Mouse (Mus musculus): ENCODE data around the gene Tmx2. TPM values are rescaled to one million over a fixed set of nuclear protein-coding genes. Genes with fewer than 3 reads are reported as not detected.

Gene Tmx2
- polyA plus RNA-seq, 1 experiment from 2014 or later = 119 TPM

DNA sequence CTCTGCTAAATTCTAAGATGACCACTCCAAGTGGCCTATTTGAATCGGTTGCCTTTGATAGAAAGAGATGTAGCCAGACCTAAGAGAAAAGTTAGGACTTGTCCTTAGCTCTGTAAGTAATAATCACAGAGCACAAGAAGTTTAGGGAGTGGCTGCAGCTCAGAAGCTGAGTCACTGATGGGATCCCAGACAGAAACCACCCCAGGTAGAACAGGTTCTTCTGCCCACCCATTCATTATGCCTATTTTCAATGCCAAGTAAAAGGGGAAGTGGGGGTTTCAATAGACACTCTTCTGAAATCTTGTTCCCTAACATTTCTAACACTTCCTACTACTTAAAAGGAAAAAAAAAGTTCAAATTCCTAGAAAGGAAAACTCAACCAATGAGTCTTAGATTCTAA is 26.4 kb upstream of the Tmx2 start:
- Histone ChIP-seq H3K27me3 (ENCODE audit: control insufficient read depth, insufficient read depth, low read length) (no peaks in the 10 kb centered on the region), H3K4me2 (replicated peaks; ENCODE audit: low read depth, low read length) (no peak overlapping the region), H3K9me3 (ENCODE audit: control insufficient read depth, low read depth, low read length) (no peaks in the 10 kb centered on the region), H3K36me3 (ENCODE audit: control insufficient read depth, insufficient read depth, low read length) (peaks cover 40% of the 10 kb centered on the region), H3K9ac (replicated peaks; ENCODE audit: low read depth, low read length) (no peak overlapping the region), H3K4me1 (ENCODE audit: control insufficient read depth, insufficient read depth, low read length) (0 out of 2 replicates have a peak, but pooled peaks cover 4% of the 10 kb centered on the region), H3K27ac (ENCODE audit: low read length) (peak overlapping the region; percentile 63; the same call in 1 of the 2 replicates), H3K4me3 (ENCODE audit: low read depth, low read length) (no peak overlapping the region)
- 0 out of 2 replicates have a peak, but pooled peaks have one; percentile 23 for ATAC-seq (ENCODE audit: insufficient number of reproducible peaks, insufficient read depth, low FRiP score, low read depth)
- 73% methylated on average over 1 of the region's 1 CpGs for WGBS

DNA sequence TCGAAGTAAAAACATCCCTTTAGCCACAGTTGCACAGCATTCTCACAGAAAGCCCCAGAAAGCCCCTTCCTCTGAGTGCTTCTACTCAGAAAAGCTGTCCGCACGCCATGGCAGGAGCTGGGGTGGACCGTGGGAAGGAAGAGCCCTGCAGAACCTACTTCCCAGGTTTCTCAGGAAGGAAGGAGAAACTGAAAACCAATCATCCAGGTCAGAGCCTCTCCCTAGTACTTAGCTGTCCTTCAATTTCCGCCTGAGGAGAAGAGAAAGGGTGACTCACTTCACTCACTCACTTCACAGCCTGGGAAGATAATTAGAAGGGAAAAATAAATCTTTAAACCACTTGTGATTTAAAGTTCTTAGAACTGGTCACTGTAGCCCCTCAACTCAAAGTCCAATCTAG is 25.4 kb upstream of the Tmx2 start:
- Histone ChIP-seq H3K27ac (ENCODE audit: low read length) (peak overlapping the region; percentile 63; the same call in 1 of the 2 replicates), H3K9ac (replicated peaks; ENCODE audit: low read depth, low read length) (no peak overlapping the region), H3K4me3 (ENCODE audit: low read depth, low read length) (no peak overlapping the region), H3K4me1 (ENCODE audit: control insufficient read depth, insufficient read depth, low read length) (0 out of 2 replicates have a peak, but pooled peaks cover 4% of the 10 kb centered on the region), H3K4me2 (replicated peaks; ENCODE audit: low read depth, low read length) (no peak overlapping the region), H3K36me3 (ENCODE audit: control insufficient read depth, insufficient read depth, low read length) (peaks cover 35% of the 10 kb centered on the region), H3K9me3 (ENCODE audit: control insufficient read depth, low read depth, low read length) (no peaks in the 10 kb centered on the region), H3K27me3 (ENCODE audit: control insufficient read depth, insufficient read depth, low read length) (no peaks in the 10 kb centered on the region)
- no peak for ATAC-seq (ENCODE audit: insufficient number of reproducible peaks, insufficient read depth, low FRiP score, low read depth)
- WGBS = 84% methylated on average over 5 of the region's 5 CpGs

DNA sequence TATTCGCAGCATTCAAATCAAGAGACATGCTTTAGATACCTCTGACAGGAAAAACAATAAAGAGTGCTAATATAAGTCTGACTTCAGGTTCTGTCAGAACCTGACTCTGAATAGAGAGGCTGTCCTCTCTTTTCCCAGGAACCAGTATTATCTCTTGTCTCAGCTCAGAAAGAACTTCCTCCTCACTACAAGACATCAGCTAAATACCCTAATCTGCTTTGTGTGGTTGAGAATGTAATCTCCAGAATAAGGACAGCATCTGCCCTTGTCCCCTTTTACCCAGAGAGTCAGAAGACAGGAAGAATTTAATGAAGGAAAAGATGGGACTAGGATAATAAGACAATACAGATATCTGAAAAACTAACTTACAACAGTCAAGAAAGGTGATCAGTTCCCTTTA is 24.6 kb upstream of the Tmx2 start:
- no peak overlapping the region for H3K4me2 ChIP-seq (replicated peaks; ENCODE audit: low read depth, low read length)
- ATAC-seq (ENCODE audit: insufficient number of reproducible peaks, insufficient read depth, low FRiP score, low read depth) = no peak
- H3K4me3 ChIP-seq (ENCODE audit: low read depth, low read length) = no peak overlapping the region
- H3K4me1 ChIP-seq (ENCODE audit: control insufficient read depth, insufficient read depth, low read length) = 0 out of 2 replicates have a peak, but pooled peaks cover 4% of the 10 kb centered on the region
- WGBS = 91% methylated on average over 1 of the region's 1 CpGs
- no peak overlapping the region for H3K9ac ChIP-seq (replicated peaks; ENCODE audit: low read depth, low read length)
- no peaks in the 10 kb centered on the region for H3K9me3 ChIP-seq (ENCODE audit: control insufficient read depth, low read depth, low read length)
- no peaks in the 10 kb centered on the region for H3K27me3 ChIP-seq (ENCODE audit: control insufficient read depth, insufficient read depth, low read length)
- H3K27ac ChIP-seq (ENCODE audit: low read length) = no peak overlapping the region
- H3K36me3 ChIP-seq (ENCODE audit: control insufficient read depth, insufficient read depth, low read length) = peaks cover 30% of the 10 kb centered on the region

DNA sequence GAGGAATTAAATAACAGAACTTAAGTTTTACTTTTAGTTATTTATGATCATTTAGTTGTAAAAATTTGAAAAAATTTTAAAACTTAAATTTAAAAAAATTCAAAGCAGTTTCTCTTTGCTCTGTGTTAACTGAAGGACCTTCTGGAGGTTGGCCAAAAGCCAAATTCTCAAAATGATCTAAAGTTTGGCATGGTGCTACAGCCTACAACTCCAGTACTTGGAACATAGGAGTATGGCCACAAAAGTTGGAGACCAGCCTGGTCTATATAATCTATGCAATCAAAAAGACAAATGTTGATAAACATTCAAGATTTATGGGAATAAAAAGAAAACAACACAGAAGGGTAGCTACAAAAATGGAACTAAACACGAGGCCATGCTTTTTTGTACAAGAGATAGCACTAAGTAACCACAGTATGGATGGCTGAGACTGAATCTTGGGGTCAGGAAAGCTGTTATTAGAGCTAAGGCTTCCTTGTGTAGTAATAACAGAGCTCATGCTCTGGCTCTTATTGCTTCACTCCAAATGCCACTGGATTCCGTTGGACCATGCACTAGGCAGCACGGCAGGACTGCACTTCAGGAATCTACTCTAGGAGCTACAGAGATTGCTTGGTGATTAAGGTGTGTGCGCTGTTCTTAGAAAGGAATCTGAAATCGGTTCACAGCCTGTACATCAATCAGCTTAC is 16.2 kb upstream of the Tmx2 start:
- no peak overlapping the region for H3K4me3 ChIP-seq (ENCODE audit: low read depth, low read length)
- H3K36me3 ChIP-seq (ENCODE audit: control insufficient read depth, insufficient read depth, low read length) = peaks cover 56% of the 10 kb centered on the region
- H3K9me3 ChIP-seq (ENCODE audit: control insufficient read depth, low read depth, low read length) = no peaks in the 10 kb centered on the region
- ATAC-seq (ENCODE audit: insufficient number of reproducible peaks, insufficient read depth, low FRiP score, low read depth) = peak; percentile 63; the same call in 1 of the 2 replicates
- H3K4me1 ChIP-seq (ENCODE audit: control insufficient read depth, insufficient read depth, low read length) = no peaks in the 10 kb centered on the region
- H3K4me2 ChIP-seq (replicated peaks; ENCODE audit: low read depth, low read length) = no peak overlapping the region
- WGBS = 82% methylated on average over 5 of the region's 5 CpGs
- H3K27ac ChIP-seq (ENCODE audit: low read length) = no peak overlapping the region
- no peaks in the 10 kb centered on the region for H3K27me3 ChIP-seq (ENCODE audit: control insufficient read depth, insufficient read depth, low read length)
- H3K9ac ChIP-seq (replicated peaks; ENCODE audit: low read depth, low read length) = no peak overlapping the region

DNA sequence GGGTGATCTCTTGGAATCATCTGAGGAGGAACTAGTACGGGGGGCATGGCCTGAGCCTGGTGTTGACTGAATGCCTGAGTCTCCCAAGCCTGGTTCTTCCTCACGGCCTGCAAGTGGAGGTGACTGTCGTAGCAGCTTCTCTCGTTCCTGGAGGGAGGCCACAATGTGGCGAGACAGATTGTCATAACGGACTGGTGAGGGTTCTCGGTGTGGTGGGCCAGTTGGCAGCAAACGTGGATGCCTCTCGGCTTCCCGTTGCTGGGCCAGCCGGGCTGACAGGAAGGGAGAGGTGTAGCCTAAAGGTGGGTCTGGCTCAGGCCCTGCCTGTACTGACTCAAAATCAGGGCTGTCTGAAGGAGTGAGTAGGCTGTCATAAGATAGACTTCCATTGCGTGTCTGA is 11.1 kb upstream of the Tmx2 start:
- peaks cover 83% of the 10 kb centered on the region for H3K36me3 ChIP-seq (ENCODE audit: control insufficient read depth, insufficient read depth, low read length)
- no peak overlapping the region for H3K9ac ChIP-seq (replicated peaks; ENCODE audit: low read depth, low read length)
- WGBS = 93% methylated on average over 12 of the region's 12 CpGs
- H3K27ac ChIP-seq (ENCODE audit: low read length) = no peak overlapping the region
- H3K4me2 ChIP-seq (replicated peaks; ENCODE audit: low read depth, low read length) = no peak overlapping the region
- no peaks in the 10 kb centered on the region for H3K4me1 ChIP-seq (ENCODE audit: control insufficient read depth, insufficient read depth, low read length)
- no peak overlapping the region for H3K4me3 ChIP-seq (ENCODE audit: low read depth, low read length)
- no peaks in the 10 kb centered on the region for H3K9me3 ChIP-seq (ENCODE audit: control insufficient read depth, low read depth, low read length)
- H3K27me3 ChIP-seq (ENCODE audit: control insufficient read depth, insufficient read depth, low read length) = no peaks in the 10 kb centered on the region
- no peak for ATAC-seq (ENCODE audit: insufficient number of reproducible peaks, insufficient read depth, low FRiP score, low read depth)

DNA sequence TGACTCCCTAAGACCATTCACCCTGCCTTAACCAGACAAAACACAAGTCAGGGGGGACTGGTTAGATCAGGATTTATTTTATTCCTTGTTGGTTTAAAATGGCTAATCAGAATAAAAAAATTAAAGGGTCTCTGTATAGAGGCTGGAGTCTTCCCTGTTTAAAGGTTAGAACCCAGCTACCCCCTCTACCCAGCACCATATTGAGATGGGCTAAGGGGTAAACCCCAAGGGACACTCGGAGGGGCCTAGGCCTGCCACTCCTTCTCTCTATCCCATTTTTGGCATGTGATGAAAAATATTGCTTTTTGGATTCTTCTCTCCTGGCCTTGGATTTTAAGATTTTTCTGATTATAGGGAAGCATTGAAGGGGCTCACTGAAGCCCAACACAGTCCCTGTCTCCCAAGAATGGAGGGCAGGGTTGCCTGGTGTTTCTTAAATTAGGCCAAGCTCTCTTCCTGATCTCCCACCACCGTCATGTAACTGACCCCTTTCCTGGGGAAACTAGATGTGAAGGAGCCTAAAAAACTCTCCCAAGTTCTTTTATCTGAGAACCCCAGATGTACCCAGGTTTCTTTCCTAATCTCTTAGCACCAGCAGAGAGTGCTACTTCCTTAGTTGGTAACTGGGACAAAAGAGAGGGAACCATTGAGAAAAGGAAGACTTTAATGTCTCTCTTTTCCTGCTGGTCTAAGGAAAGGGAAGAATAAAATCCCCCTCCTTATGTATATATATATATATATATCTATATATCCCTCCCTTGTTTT is 9.3 kb upstream of the Tmx2 start:
- Histone ChIP-seq H3K27me3 (ENCODE audit: control insufficient read depth, insufficient read depth, low read length) (no peaks in the 10 kb centered on the region), H3K9me3 (ENCODE audit: control insufficient read depth, low read depth, low read length) (no peaks in the 10 kb centered on the region), H3K9ac (replicated peaks; ENCODE audit: low read depth, low read length) (no peak overlapping the region), H3K4me3 (ENCODE audit: low read depth, low read length) (no peak overlapping the region), H3K36me3 (ENCODE audit: control insufficient read depth, insufficient read depth, low read length) (peaks cover 71% of the 10 kb centered on the region), H3K4me1 (ENCODE audit: control insufficient read depth, insufficient read depth, low read length) (no peaks in the 10 kb centered on the region), H3K27ac (ENCODE audit: low read length) (no peak overlapping the region), H3K4me2 (replicated peaks; ENCODE audit: low read depth, low read length) (no peak overlapping the region)
- ATAC-seq (ENCODE audit: insufficient number of reproducible peaks, insufficient read depth, low FRiP score, low read depth) = no peak
- WGBS = 67% methylated on average over 2 of the region's 2 CpGs

DNA sequence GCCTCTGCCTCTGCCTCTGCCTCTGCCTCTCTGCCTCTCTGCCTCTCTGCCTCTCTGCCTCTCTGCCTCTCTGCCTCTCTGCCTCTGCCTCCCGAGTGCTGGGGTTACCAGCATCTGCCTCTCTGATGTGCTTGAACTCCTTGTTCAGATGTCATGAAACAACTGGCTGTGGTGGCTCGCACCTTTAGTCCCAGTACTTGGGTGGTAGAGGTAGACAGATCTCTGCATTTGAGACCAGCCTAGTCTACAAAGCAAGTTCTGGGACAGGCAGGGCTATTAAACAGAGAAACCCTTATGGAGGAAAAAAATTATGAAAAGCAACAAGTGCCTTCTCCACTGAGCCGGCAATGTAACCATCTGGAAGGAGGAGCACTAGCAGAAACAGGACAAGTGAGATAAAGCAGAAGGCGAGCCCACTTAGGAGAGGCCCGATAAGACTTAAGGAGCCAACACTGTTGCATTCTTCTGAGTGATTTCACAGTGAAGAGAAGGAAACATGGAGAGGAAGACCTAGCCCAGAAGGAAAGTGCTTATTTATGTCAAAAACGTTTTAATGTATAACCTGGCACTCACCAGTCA is 3.8 kb upstream of the Tmx2 start:
- Histone ChIP-seq H3K4me2 (replicated peaks; ENCODE audit: low read depth, low read length) (no peak overlapping the region), H3K4me3 (ENCODE audit: low read depth, low read length) (no peak overlapping the region), H3K27me3 (ENCODE audit: control insufficient read depth, insufficient read depth, low read length) (no peaks in the 10 kb centered on the region), H3K9ac (replicated peaks; ENCODE audit: low read depth, low read length) (no peak overlapping the region), H3K4me1 (ENCODE audit: control insufficient read depth, insufficient read depth, low read length) (0 out of 2 replicates have a peak, but pooled peaks cover 8% of the 10 kb centered on the region), H3K9me3 (ENCODE audit: control insufficient read depth, low read depth, low read length) (no peaks in the 10 kb centered on the region), H3K27ac (ENCODE audit: low read length) (no peak overlapping the region), H3K36me3 (ENCODE audit: control insufficient read depth, insufficient read depth, low read length) (peaks cover 24% of the 10 kb centered on the region; the same call in 1 of the 2 replicates)
- ATAC-seq (ENCODE audit: insufficient number of reproducible peaks, insufficient read depth, low FRiP score, low read depth) = no peak
- 64% methylated on average over 6 of the region's 6 CpGs for WGBS
